Comparison of ENCODE assay signal across 12 mouse cellular contexts in genomic region chr17:81403121-81403520, GRCm38 (mm10). TPM values are rescaled to one million over a fixed set of nuclear protein-coding genes. Genes with fewer than 3 reads are reported as not detected.
A peak's percentile ranks its signal among the peaks of the same experiment; 100 is the strongest.
DNase-seq lines count a peak whose midpoint lies in the region; ATAC-seq lines count a peak whose summit lies in the region.
"Had no signal": no experiment of that assay in that cellular context is flagged by ENCODE, and none has a peak within 500 bp of the region (broad histone marks: within the 10 kb centered on the region; RNA-seq: fewer than 3 reads in every experiment).

No protein-coding gene starts in this region.

- 77% methylated on average over 4 of the region's 4 CpGs for whole genome bisulfite sequencing in intestine, embryonic 16.5 days
- WGBS in intestine, embryonic 15.5 days, result 80% methylated on average over 4 of the region's 4 CpGs
- 79% methylated on average over 4 of the region's 4 CpGs for WGBS in heart, embryonic 11.5 days (ENCODE audit: insufficient replicate concordance)

- no peaks in the 10 kb centered on the region for H3K9me3 ChIP-seq in intestine, embryonic 16.5 days (ENCODE audit: control insufficient read depth, low read length)
- H3K9me3 ChIP-seq in intestine, embryonic 15.5 days, result no peaks in the 10 kb centered on the region
- H3K9me3 ChIP-seq in heart, embryonic 11.5 days (replicated peaks; ENCODE audit: control insufficient read depth, low read length), result no peaks in the 10 kb centered on the region
- H3K9me3 ChIP-seq: megakaryocyte, embryonic 14.5 days had no signal

- no peaks in the 10 kb centered on the region for H3K4me1 ChIP-seq in intestine, embryonic 16.5 days (ENCODE audit: control insufficient read depth, insufficient read depth, low read length)
- H3K4me1 ChIP-seq in intestine, embryonic 15.5 days (replicated peaks), result peaks cover 4% of the 10 kb centered on the region; the same call in 1 of the 2 replicates
- no peaks in the 10 kb centered on the region for H3K4me1 ChIP-seq in heart, embryonic 11.5 days (ENCODE audit: control insufficient read depth, insufficient read depth, low read length)
- H3K4me1 ChIP-seq: megakaryocyte, embryonic 14.5 days had no signal

- H3K27me3 ChIP-seq in intestine, embryonic 16.5 days (replicated peaks; ENCODE audit: control insufficient read depth, insufficient read depth, low read length), result no peaks in the 10 kb centered on the region
- no peaks in the 10 kb centered on the region for H3K27me3 ChIP-seq in intestine, embryonic 15.5 days (replicated peaks)
- H3K27me3 ChIP-seq in heart, embryonic 11.5 days (ENCODE audit: control insufficient read depth, insufficient read depth, low read length), result no peaks in the 10 kb centered on the region
- H3K27me3 ChIP-seq: megakaryocyte, embryonic 14.5 days had no signal

- no peak overlapping the region for H3K9ac ChIP-seq in intestine, embryonic 16.5 days (ENCODE audit: low read depth, low read length)
- H3K9ac ChIP-seq in intestine, embryonic 15.5 days, result no peak overlapping the region
- no peak overlapping the region for H3K9ac ChIP-seq in heart, embryonic 11.5 days (ENCODE audit: low read depth, low read length)

- H3K4me3 ChIP-seq in intestine, embryonic 16.5 days (ENCODE audit: low read length), result no peak overlapping the region
- no peak overlapping the region for H3K4me3 ChIP-seq in intestine, embryonic 15.5 days (replicated peaks)
- no peak overlapping the region for H3K4me3 ChIP-seq in heart, embryonic 11.5 days (ENCODE audit: low read depth, low read length)
- H3K4me3 ChIP-seq: megakaryocyte, embryonic 14.5 days had no signal

- no peaks in the 10 kb centered on the region for H3K36me3 ChIP-seq in intestine, embryonic 16.5 days (ENCODE audit: control insufficient read depth, insufficient read depth, low read length)
- no peaks in the 10 kb centered on the region for H3K36me3 ChIP-seq in intestine, embryonic 15.5 days
- H3K36me3 ChIP-seq in heart, embryonic 11.5 days (ENCODE audit: control insufficient read depth, insufficient read depth, low read length), result peaks cover 6% of the 10 kb centered on the region; the same call in 1 of the 2 replicates

- no peak overlapping the region for H3K4me2 ChIP-seq in intestine, embryonic 16.5 days (ENCODE audit: low read depth, low read length)
- H3K4me2 ChIP-seq in intestine, embryonic 15.5 days (replicated peaks), result no peak overlapping the region
- H3K4me2 ChIP-seq in heart, embryonic 11.5 days, result no peak overlapping the region

- H3K27ac ChIP-seq in intestine, embryonic 16.5 days (ENCODE audit: low read length), result peak overlapping the region; percentile 19; the same call in 1 of the 2 replicates
- no peak overlapping the region for H3K27ac ChIP-seq in intestine, embryonic 15.5 days
- H3K27ac ChIP-seq in heart, embryonic 11.5 days (ENCODE audit: low read depth, low read length), result 0 out of 2 replicates have a peak overlapping the region, but pooled peaks have one; percentile 15

- DNase-seq in adrenal gland, adult 2 months, result peak; percentile 87
- DNase-seq in lung, postnatal 10 days, result peak; percentile 61
- DNase-seq in thymus, postnatal 25 days, result no peak
- no peak for DNase-seq in layer of hippocampus, adult 9-10 months (ENCODE audit: low spot score)
- no peak for DNase-seq in layer of hippocampus, postnatal 14 days (ENCODE audit: low spot score in 2 of 2)
- DNase-seq: thymus, adult 2 months had no signal

- ATAC-seq in intestine, embryonic 16.5 days, result no peak
- ATAC-seq in intestine, embryonic 15.5 days, result no peak
- ATAC-seq in heart, embryonic 11.5 days (replicated peaks; ENCODE audit: insufficient number of reproducible peaks, low FRiP score, low TSS enrichment), result no peak

RNA-seq across cellular contexts. Expression of gene Gm11096, which starts 38.4 kb away (rescaled TPM):
- polyA plus RNA-seq in intestine, embryonic 16.5 days (2015; fragmentation: Nextera tagmentation; extraction: Ambion mirVana), result not detected in 2 replicates
- polyA plus RNA-seq in intestine, embryonic 15.5 days (2015; fragmentation: Nextera tagmentation; extraction: Ambion mirVana), result not detected in 2 replicates
- total RNA-seq in adrenal gland, adult 2 months (2021), result not detected
- not detected in 2 replicates for polyA plus RNA-seq in adrenal gland, adult 2 months (2012; rRNA removed)
- not detected in 2 replicates for polyA plus RNA-seq in heart, embryonic 11.5 days (2014; fragmentation: Nextera tagmentation; extraction: Ambion mirVana)
- not detected for total RNA-seq in layer of hippocampus, postnatal 14 days (2021)
- total RNA-seq: left cerebral cortex, postnatal 36 days had no signal
- polyA plus RNA-seq: gonadal fat pad, adult 2 months; thymus, adult 2 months had no signal

Comparison
In these comparisons a context has a peak if more than half of its experiments do, and no peak if none do; other contexts are left out.
1. DNase-seq: peak in adrenal gland, adult 2 months (single experiment) and lung, postnatal 10 days (single experiment); none in thymus, postnatal 25 days (single experiment), layer of hippocampus, adult 9-10 months (single experiment) and layer of hippocampus, postnatal 14 days (0 of 2).